Mouse (Mus musculus): ENCODE measurements at regions not wholly inside any gene's neighbourhood (a gene's known extent, or its start where the extent isn't known, plus 50 kb on each side); places are given as distances from the start of the nearest gene placed in this dataset.

GRCm38 (mm10) chr14:61904426-61905124 lies 297.3 kb downstream of the Kcnrg start:
- TF ChIP-seq CTCF (IDR thresholded peaks at IDR 0.05; ENCODE audit: low read depth) (no peak), EP300 (optimal IDR thresholded peaks at IDR 0.05) (no peak)

All from stomach, postnatal 0 days (tissue).